Mouse (Mus musculus): Measurements from ENCODE around the gene Nt5c. TPM values are rescaled to one million over a fixed set of nuclear protein-coding genes. Genes with fewer than 3 reads are reported as not detected.
"Not testable (repeated sequence)": the region's sequence is repeated elsewhere in the genome, so short reads cannot be mapped to it uniquely, and the experiment has no call there.

Gene Nt5c
- polyA plus RNA-seq (2014; fragmentation: Nextera tagmentation; extraction: Ambion mirVana) = 58.2 and 60.9 TPM in 2 replicates

DNA sequence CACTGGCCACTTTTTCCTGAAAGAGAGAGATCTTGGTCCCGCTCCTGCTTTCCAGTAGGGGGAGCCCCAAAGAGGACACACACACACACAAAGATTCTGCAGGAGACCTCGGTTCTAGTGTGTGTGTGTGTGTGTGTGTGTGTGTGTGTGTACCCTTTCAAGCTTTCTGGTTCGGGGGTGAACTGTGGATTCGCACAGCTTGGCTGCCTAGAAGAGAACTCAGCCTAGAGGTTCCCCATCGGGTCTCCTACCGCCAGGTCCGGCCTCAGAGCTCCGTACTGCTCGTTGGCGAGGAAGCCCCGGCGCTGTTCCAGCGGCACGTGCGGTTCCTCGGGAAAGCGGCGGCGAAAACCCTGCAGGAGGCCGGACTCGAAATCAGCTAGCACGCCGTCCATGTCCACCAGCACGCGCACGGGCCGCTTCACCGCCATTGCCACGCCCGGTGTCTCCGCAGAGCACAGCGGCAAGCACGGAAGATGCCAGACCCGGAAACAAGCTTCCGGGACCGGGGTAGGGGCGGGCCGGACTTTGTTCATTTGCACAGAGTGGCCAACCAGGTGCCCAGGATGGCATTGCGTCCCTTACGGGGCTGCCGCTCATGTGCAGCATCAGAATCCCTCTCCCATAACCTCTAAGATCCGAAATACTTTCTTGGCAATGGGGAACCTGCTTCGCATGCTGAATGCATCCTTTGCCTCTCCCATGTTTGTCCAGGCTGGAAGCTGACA, at the start of gene Nt5c:
Nt5c (minus strand) TSS at position 507 of the 728 bp plus-strand sequence.
- ATAC-seq (ENCODE audit: insufficient number of reproducible peaks, low FRiP score, low TSS enrichment, low read depth) = peak; percentile 65
- WGBS = under 1% methylated on average over 43 of the region's 43 CpGs

DNA sequence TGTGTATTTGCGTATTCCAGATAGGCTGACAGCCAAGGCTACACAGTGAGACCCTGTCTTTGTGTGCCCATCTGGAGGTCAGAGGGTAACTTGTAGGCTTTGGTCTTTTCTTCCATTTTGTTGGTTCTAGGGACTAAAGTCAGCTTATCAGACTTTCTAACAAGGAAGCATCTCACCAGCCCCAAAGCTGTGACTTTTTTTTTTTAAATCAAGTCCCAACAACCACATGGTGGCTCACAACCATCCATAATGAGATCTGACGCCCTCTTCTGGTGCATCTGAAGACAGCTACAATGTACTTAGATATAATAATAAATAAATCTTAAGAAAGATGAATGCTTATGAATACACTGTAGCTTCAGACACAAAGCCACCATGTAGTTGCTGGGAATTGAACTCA, 46.4 kb upstream of the Nt5c start:
- ATAC-seq (ENCODE audit: insufficient number of reproducible peaks, low FRiP score, low TSS enrichment, low read depth) = no peak
- no peak overlapping the region for H3K4me3 ChIP-seq (ENCODE audit: low read depth, low read length)
- 69% methylated on average over 2 of the region's 2 CpGs for WGBS
- H3K9ac ChIP-seq (ENCODE audit: low read length) = no peak overlapping the region
- no peak overlapping the region for H3K4me2 ChIP-seq (ENCODE audit: low read depth, severe bottlenecking)
- no peaks in the 10 kb centered on the region for H3K4me1 ChIP-seq (ENCODE audit: control insufficient read depth, insufficient read depth, low read length)
- no peak overlapping the region for H3K27ac ChIP-seq (replicated peaks; ENCODE audit: low read depth, low read length)
- no peaks in the 10 kb centered on the region for H3K27me3 ChIP-seq (ENCODE audit: control insufficient read depth, insufficient read depth, low read length)
- peaks cover under 1% of the 10 kb centered on the region; the same call in 1 of the 2 replicates for H3K36me3 ChIP-seq (ENCODE audit: control insufficient read depth, insufficient read depth, low read length)
- H3K9me3 ChIP-seq (ENCODE audit: control insufficient read depth, low read length) = no peaks in the 10 kb centered on the region
- no peak for DNase-seq (ENCODE audit: low spot score)

More for the DNA sequence above, at the start of gene Nt5c:
- no peaks in the 10 kb centered on the region for H3K36me3 ChIP-seq (ENCODE audit: control insufficient read depth, insufficient read depth, low read length)
- H3K4me3 ChIP-seq (ENCODE audit: low read depth, low read length) = peak within 1 kb of the TSS; percentile 65
- H3K9ac ChIP-seq (ENCODE audit: low read length) = peak within 1 kb of the TSS; percentile 77
- peak; percentile 84 for DNase-seq (ENCODE audit: low spot score)
- H3K9me3 ChIP-seq (ENCODE audit: control insufficient read depth, low read length) = no peaks in the 10 kb centered on the region
- H3K27ac ChIP-seq (replicated peaks; ENCODE audit: low read depth, low read length) = 0 out of 2 replicates have a peak within 1 kb of the TSS, but pooled peaks have one; percentile 42
- peaks cover 6% of the 10 kb centered on the region for H3K4me1 ChIP-seq (ENCODE audit: control insufficient read depth, insufficient read depth, low read length)
- H3K4me2 ChIP-seq (ENCODE audit: low read depth, severe bottlenecking) = peak within 1 kb of the TSS; percentile 78
- H3K27me3 ChIP-seq (ENCODE audit: control insufficient read depth, insufficient read depth, low read length) = no peaks in the 10 kb centered on the region

DNA sequence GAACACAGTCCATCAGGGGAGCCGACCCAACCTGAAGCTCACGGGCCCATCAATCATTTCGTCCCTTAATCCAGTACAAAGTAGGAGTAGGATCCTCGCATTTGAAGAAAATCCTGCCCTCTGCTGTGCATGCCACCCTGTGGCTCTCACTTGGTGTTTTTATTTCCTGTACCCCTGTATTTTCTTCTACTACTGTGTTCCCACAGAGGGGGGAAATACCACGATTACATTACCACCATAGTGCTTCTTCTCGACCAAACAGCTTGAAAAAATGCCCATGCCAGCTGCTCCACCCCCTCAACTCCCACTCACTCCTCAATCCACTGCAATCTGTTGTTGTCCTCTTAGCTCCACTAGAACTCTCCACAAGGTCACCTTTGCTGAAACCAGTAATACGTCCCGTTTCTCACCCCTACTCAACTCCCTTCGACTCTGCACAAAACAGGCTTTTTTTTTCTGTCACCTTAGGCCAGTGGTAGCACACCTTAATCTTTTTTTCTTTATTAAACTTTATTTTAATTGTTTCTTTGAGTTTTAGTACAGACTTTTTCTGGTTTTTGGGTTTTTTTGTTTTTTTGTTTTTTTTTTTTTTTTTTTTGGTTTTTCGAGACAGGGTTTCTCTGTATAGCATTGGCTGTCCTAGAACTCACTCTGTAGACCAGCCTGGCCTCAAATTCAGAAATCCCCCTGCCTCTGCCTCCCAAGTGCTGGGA, 45.4 kb upstream of the Nt5c start:
- H3K9me3 ChIP-seq (ENCODE audit: control insufficient read depth, low read length) = no peaks in the 10 kb centered on the region
- no peak overlapping the region for H3K9ac ChIP-seq (ENCODE audit: low read length)
- peaks cover 7% of the 10 kb centered on the region; the same call in 1 of the 2 replicates for H3K36me3 ChIP-seq (ENCODE audit: control insufficient read depth, insufficient read depth, low read length)
- no peak for ATAC-seq (ENCODE audit: insufficient number of reproducible peaks, low FRiP score, low TSS enrichment, low read depth)
- no peak overlapping the region for H3K4me2 ChIP-seq (ENCODE audit: low read depth, severe bottlenecking)
- no peak overlapping the region for H3K4me3 ChIP-seq (ENCODE audit: low read depth, low read length)
- no peaks in the 10 kb centered on the region for H3K27me3 ChIP-seq (ENCODE audit: control insufficient read depth, insufficient read depth, low read length)
- 83% methylated on average over 10 of the region's 10 CpGs for WGBS
- H3K4me1 ChIP-seq (ENCODE audit: control insufficient read depth, insufficient read depth, low read length) = no peaks in the 10 kb centered on the region
- DNase-seq (ENCODE audit: low spot score) = no peak
- H3K27ac ChIP-seq (replicated peaks; ENCODE audit: low read depth, low read length) = peak overlapping the region; percentile 100

DNA sequence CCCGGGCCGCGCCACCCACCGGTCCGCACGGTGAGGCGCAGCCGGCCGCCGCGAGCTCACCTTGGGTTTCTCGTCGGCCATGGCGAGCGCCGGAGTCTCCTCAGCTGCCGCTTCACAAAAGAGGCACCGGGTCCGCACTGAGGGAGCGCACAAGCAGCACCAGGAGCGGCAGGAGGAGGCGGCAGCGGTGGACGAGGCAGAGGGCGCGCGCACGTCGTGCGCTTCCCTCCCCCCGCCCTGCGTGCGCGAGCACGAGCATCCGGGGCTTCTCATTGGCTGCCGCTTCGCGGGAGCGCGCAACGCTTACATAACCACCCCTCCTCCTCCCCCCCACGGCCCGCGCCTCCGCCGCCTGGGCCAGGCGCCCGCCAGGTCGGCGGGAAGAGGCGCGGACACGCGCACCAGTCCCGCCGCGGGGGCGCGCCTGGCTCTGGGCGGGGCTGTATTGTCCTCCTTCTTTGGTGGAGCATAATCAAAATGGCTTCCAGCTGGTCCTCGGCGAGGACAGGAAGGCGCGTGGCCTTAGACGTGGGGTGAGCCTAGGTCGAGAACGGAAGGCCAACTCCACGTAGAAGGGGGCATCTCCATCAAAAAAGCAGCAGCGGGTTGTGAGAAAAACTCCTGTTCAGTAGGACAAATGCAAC, 44.5 kb upstream of the Nt5c start, which contains the start of gene Sumo2:
Sumo2 (minus strand) TSS at position 239 of the 644 bp plus-strand sequence.
- H3K27me3 ChIP-seq (ENCODE audit: control insufficient read depth, insufficient read depth, low read length) = no peaks in the 10 kb centered on the region
- ATAC-seq (ENCODE audit: insufficient number of reproducible peaks, low FRiP score, low TSS enrichment, low read depth) (peak; percentile 88), DNase-seq (ENCODE audit: low spot score) (peak; percentile 99)
- peak within 1 kb of the TSS; percentile 87 for H3K4me3 ChIP-seq (ENCODE audit: low read depth, low read length)
- H3K4me1 ChIP-seq (ENCODE audit: control insufficient read depth, insufficient read depth, low read length) = no peaks in the 10 kb centered on the region
- H3K27ac ChIP-seq (replicated peaks; ENCODE audit: low read depth, low read length) = peak within 1 kb of the TSS; percentile 100
- peaks cover 7% of the 10 kb centered on the region; the same call in 1 of the 2 replicates for H3K36me3 ChIP-seq (ENCODE audit: control insufficient read depth, insufficient read depth, low read length)
- no peaks in the 10 kb centered on the region for H3K9me3 ChIP-seq (ENCODE audit: control insufficient read depth, low read length)
- peak within 1 kb of the TSS; percentile 51 for H3K4me2 ChIP-seq (ENCODE audit: low read depth, severe bottlenecking)
- H3K9ac ChIP-seq (ENCODE audit: low read length) = peak within 1 kb of the TSS; percentile 99
- WGBS = under 1% methylated on average over 62 of the region's 70 CpGs

DNA sequence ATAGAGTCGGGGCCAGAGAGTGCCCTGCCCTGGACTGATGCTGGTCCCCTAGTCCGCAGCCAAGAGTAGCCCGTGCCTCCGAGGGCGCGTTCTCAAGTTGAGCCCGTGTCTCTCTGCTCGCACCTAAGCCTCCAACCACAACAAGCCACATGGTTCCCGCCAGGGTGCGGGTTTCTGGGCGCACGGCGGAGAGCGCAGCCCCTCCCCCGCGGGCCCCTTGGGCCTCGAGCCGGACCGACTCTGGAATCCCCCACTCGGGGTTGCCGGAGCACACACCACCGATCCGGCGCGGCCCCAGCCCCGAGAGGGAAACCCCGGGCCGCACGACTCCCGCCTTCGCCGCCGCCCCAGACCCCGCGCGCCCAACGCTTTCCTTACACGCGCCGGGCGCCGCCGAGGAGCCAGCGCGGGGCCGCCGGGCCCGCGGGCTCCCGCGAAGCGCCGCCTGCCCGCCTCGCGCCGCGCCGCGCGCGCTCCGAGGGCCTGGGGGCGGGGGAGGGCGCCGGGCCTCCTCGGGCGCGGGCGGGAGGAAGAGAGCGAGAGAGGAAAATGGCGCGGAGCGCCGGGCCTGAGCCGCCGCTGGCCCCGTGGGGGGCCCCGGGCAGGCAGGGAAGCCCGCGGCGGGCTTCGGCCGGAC, 43.9 kb upstream of the Nt5c start:
- Histone ChIP-seq H3K36me3 (ENCODE audit: control insufficient read depth, insufficient read depth, low read length) (peaks cover 7% of the 10 kb centered on the region; the same call in 1 of the 2 replicates), H3K4me1 (ENCODE audit: control insufficient read depth, insufficient read depth, low read length) (no peaks in the 10 kb centered on the region), H3K27ac (replicated peaks; ENCODE audit: low read depth, low read length) (peak overlapping the region; percentile 100), H3K9ac (ENCODE audit: low read length) (peak overlapping the region; percentile 99), H3K4me3 (ENCODE audit: low read depth, low read length) (peak overlapping the region; percentile 87), H3K9me3 (ENCODE audit: control insufficient read depth, low read length) (no peaks in the 10 kb centered on the region), H3K4me2 (ENCODE audit: low read depth, severe bottlenecking) (peak overlapping the region; percentile 51), H3K27me3 (ENCODE audit: control insufficient read depth, insufficient read depth, low read length) (no peaks in the 10 kb centered on the region)
- under 1% methylated on average over 69 of the region's 84 CpGs for whole genome bisulfite sequencing
- DNase-seq (ENCODE audit: low spot score) = peak; percentile 77
- peak; percentile 67 for ATAC-seq (ENCODE audit: insufficient number of reproducible peaks, low FRiP score, low TSS enrichment, low read depth)

DNA sequence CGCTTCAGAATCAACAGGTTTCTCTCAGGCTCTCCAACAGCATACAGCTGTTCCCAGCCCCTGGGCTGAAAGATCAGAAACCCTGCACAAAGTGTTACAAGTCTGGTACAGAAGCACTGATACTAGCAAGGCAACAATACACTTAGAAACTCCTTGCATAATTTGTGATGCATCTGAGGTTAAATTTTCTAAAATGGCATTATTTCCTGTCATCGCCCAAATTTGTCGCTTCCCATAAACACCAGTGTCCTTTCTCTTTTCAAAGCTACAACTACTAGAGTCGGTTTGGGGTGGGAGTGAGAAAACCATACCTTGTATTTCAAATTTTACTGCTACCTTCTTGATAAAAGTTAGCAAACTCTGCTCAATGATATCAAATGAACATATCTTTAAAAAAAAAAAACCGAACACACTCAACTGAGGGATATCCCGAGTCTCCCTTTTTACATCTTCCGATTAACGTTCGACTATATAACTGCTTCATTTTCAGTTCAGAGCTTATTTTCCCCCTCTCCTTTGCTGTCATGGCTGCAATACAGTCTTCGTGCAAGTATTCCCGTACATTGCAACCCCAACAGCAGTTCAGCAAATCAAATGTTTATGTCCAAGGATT, 43.2 kb upstream of the Nt5c start:
- H3K4me1 ChIP-seq (ENCODE audit: control insufficient read depth, insufficient read depth, low read length) = no peaks in the 10 kb centered on the region
- peaks cover 12% of the 10 kb centered on the region; the same call in 1 of the 2 replicates for H3K36me3 ChIP-seq (ENCODE audit: control insufficient read depth, insufficient read depth, low read length)
- peak overlapping the region; percentile 87 for H3K4me3 ChIP-seq (ENCODE audit: low read depth, low read length)
- peak overlapping the region; percentile 51 for H3K4me2 ChIP-seq (ENCODE audit: low read depth, severe bottlenecking)
- H3K9ac ChIP-seq (ENCODE audit: low read length) = peak overlapping the region; percentile 99
- H3K27ac ChIP-seq (replicated peaks; ENCODE audit: low read depth, low read length) = no peak overlapping the region
- no peaks in the 10 kb centered on the region for H3K27me3 ChIP-seq (ENCODE audit: control insufficient read depth, insufficient read depth, low read length)
- WGBS = 6% methylated on average over 11 of the region's 11 CpGs
- H3K9me3 ChIP-seq (ENCODE audit: control insufficient read depth, low read length) = no peaks in the 10 kb centered on the region
- no peak for DNase-seq (ENCODE audit: low spot score)
- ATAC-seq (ENCODE audit: insufficient number of reproducible peaks, low FRiP score, low TSS enrichment, low read depth) = no peak

DNA sequence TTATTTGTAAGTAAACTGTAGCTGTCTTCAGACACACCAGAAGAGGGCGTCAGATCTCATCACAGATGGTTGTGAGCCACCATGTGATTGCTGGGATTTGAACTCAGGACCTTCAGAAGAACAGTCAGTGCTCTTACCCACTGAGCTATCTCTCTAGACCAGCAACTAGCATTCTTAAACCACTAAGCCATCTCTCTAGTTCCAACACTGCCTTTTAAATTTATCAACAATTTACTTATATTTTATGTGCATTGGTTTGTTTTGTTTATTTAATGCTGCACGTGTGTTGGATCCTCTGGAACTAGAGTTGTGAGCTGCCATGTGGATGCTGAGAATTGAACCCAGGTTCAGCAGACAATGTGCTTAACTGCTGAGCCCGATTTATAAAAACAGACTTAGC, 34.8 kb upstream of the Nt5c start:
- H3K27ac ChIP-seq (replicated peaks; ENCODE audit: low read depth, low read length); H3K9me3 ChIP-seq (ENCODE audit: control insufficient read depth, low read length); H3K4me2 ChIP-seq (ENCODE audit: low read depth, severe bottlenecking); H3K27me3 ChIP-seq (ENCODE audit: control insufficient read depth, insufficient read depth, low read length); DNase-seq (ENCODE audit: low spot score); H3K9ac ChIP-seq (ENCODE audit: low read length); H3K4me3 ChIP-seq (ENCODE audit: low read depth, low read length); ATAC-seq (ENCODE audit: insufficient number of reproducible peaks, low FRiP score, low TSS enrichment, low read depth); H3K4me1 ChIP-seq (ENCODE audit: control insufficient read depth, insufficient read depth, low read length): not testable (repeated sequence)
- H3K36me3 ChIP-seq (ENCODE audit: control insufficient read depth, insufficient read depth, low read length) = peaks cover 22% of the 10 kb centered on the region; the same call in 1 of the 2 replicates
- 86% methylated on average over 3 of the region's 3 CpGs for WGBS
